Mouse (Mus musculus): Measurements from ENCODE around the gene Ntng1.

The Ntng1 gene

DNA sequence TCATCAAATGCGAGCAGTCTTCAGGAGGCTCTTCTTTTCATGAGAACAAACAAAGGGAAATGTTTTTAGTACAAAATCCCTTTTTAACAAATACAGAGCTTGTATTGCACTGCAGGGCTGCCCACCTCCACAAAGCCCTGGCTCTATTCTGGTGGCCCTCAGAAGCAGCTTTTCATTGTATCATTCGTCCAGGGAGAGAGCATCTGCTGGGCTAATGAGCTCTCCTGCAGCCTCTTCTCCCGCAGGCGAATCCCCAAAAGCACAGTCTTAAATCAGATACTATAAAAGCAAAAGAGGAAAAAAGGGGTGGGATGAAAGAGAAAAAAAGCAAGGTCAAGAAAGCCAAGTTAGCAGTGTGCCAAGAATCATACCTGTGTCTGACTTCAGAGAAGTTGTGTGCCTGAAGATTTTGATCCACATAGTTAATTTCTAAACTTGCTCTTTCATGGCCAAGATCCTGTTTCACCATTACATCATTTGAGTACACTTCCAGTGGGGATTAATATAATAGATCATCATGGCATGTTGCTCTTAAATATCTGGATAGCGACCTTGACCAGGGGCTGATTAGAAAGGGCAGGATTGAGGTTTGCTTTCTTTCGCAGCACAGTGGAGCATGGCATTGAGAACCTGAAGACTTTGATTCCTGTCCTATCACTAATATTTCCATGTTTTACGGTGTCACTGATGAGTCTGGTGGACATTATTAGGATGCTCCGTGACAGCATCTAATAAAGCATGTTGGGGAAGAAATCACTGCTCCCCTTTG lies 225.7 kb downstream of the Ntng1 start:
- DNase-seq, result no peak

DNA sequence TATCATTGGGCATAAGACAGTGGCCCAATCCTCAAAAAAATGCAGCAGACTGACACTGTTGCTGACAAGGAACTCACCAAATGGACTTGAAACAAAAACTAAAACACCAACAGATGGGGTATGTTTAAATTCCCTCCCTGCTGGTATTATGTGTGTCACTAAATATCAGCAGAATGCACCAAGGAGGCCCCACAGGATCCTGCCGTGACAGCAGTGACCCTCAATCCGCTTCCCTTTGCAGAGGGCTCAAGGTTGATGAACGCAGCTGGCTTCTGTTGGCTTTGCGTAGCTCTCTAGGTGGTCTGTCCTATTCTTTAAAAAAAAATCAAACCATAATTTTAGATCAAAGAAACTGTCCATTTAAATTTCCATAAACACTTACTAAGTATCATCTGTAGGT lies 226.7 kb downstream of the Ntng1 start:
- no peak for DNase-seq

DNA sequence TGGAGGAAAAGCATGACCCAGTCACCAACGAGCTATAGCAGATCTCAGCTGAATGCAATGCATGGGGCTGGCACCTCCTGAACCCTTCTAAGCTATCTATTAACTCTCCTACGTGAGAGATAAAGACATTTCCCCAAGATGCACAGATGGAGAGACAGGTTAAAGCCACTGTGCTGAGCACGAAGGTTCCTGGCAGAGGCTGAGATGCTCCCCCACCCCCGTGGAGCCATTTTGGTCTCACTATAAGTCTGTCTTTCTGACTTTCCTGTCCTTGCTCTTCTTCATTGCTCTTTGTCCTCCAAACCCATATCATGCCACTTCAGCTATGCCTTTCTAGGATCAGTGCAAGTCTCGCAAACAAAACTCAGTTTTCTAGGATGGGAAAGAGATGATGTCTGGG lies 229.6 kb downstream of the Ntng1 start:
- DNase-seq, result no peak

DNA sequence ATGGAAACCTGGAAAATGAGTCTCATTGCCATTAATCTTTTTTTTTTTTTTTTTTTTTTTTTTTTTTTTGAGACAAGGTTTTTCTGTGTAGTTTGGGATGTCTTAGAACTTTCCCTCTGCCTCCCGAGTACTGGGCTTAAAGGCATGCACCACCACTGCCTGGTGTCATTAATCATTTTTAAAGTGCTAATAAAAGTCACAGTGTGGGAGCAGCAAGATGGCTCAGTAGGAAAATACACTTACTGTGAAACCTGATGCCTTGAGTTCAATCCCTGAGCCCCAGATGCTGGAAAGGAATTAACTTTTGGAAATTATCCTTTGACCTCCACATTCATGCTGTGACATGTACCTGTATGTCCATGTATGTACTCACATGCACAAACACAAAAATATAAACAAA lies 253.2 kb downstream of the Ntng1 start:
- DNase-seq, result no peak

DNA sequence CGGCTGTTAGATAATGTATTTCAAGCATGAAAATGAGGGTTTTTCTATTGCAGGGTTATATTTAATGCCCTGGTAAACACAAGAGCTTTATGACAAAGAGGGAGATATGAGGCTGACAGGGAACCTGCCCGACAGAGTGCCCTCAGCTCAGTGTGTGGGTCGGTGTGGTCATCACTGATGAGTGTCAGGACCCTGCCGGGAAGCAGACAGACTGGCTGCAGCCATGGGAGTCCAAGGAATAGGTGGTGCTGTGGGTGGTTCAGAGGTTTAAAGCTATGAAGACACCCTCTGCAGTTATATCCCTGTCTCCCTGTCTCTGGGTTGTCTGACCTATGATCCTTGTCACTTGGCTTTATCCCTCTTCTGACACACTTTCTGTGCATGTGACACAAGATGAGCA lies 258.1 kb downstream of the Ntng1 start:
- no peak for DNase-seq

DNA sequence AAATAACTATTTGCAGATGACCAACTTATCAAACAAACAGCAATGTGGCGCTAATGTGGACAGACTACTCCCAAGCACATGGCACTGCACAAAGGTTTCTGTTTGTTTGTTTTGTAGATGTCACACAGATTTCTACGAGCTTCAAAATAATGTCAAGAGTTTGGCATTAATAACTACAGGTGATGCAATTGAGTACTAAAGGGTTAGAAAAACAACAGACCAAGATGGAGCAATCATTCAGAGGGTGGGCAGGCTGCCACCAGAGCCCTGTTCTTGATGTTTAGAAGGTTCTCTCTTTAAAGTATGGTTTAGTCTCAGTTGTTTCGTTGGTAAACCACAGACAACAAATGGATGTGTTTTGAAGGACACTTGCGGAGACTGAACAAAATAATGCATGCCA lies 264.8 kb downstream of the Ntng1 start:
- DNase-seq, result no peak

DNA sequence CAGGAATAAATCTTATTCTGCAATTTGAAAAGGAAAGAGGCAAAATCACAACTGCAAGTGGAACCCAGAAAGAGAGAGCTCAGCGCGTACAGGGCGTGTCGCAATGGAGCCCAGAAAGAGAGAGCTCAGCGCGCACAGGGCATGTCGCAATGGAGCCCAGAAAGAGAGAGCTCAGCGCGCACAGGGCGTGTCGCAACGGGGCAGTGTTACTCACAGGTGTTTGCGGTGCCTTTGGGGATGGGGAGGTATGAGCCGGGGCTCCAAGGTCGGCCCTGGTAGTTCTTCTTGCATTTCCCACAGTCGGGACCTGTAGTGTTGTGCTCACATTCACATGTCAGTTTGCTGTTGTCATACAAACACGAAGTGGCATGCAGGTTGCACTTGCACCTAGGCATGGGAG lies 271.8 kb downstream of the Ntng1 start:
- no peak for DNase-seq

DNA sequence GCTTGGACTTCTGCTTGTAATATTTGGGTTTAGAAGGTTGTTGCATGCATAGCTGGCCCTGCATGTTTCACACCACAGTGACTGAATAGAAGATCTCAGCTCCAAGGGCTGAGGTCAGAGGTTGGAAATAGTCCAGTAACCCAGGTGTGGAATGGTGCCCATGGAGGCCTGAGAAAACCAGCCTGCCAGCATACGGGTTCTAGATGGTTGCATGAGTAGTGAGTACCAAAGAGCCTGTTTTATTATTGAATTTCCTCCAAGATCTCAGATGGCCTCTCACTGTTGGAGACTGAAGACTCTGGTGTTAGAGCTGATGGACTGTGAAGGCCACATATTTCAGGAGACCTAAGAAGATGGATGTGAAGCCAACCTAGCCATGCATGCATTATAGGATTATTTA lies 285.5 kb downstream of the Ntng1 start:
- no peak for DNase-seq

DNA sequence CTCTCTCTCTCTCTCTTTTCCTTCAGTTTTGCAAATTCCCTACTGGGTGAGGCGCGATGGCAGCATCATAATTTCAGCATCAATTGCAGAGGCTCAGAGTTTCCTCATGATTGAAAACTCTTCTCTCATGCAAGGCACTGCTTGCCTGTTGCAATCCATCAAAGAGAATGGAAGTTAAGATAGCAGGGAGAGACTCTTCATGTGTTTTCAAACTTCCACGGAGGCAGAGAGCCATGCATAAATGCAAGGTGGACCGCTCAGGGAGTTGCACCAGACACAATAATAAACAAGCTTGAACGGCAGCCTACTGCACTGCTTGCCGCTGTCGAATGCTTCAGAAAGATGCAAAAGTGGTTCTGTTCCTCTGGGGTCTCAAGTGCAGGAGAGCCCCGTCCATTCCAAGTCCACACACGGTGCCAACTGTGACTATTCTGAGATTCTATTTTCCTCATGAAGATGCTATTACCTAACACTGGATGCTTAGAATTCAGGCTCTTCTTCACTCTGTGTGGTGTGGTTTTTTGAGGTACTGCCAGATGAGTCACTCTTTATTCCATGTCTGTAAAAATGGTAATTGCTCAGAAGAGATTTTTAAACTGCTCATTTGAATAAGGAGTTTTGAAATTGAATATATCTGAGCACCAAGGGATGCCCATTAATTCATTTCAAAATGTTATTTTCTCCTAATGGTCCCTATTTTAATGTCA lies 289.2 kb downstream of the Ntng1 start:
- DNase-seq, result no peak

DNA sequence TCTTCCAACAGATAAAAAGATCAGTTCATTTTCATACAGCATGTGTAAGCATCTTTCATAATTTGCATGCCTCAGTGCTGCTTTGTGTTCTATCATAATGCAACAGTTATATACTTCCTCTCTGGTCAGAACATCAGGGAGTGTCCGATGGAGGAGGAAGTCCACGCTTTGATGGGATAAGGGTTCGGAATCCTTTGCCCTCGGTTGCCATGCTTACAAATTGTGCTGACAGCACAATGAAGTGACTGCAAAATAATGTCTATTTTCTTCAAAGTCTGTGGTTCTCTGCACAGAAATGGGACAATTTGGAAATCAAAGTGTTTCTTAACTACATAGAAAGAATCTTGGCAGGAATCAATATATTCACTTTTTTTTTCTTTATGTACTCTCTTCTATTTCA lies 297.2 kb downstream of the Ntng1 start:
- no peak for DNase-seq

DNA sequence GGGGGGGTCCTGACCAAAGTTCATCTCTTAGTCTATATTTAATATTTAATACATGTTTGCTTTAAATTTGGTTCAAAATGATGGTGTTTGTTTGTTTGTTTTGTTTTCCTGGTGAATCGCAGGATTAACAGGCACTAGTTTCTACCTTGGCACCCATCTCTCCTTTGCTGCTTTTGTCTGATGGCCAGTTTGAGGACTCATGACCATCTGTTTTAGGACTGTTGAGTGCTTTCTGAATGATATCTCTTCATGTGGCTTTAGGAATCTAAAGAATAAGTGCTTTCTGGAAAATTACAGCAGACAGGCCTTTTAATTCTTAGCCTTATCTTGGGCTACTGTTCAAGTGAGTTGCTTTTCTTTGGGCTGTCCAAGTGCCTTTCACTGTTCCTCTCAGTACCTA lies 318.0 kb downstream of the Ntng1 start:
- DNase-seq, result no peak

DNA sequence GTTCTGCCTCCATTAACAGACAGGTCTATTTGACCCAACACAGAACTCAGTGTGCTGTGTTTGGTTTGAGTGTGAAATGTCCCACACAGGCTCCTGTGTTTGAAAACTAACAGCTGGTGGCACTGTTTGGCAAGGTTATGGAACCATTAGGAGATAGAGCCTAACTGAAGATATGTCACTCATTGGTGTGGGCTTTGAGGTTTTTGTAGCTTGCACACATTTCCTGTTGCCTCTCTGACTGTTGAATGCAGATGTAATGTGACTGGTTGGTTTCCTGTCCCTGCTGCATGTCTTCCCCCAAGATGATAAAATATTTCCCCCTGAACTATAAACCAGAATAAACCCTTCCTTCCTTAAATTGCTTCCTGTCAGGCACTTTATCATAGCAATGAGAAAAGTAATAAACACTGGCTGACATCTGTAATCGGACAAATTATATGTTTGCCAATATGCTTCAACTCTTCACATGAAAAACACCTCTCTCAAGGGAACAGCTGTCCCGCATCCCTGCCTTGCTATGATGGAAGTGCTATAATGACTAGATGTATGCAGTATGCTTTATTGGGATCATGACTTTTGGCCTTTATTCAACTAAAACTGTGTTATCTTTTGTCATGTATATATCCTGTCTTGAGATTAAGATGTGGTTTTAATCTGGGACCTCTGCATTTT lies 320.9 kb downstream of the Ntng1 start:
- no peak for DNase-seq

DNA sequence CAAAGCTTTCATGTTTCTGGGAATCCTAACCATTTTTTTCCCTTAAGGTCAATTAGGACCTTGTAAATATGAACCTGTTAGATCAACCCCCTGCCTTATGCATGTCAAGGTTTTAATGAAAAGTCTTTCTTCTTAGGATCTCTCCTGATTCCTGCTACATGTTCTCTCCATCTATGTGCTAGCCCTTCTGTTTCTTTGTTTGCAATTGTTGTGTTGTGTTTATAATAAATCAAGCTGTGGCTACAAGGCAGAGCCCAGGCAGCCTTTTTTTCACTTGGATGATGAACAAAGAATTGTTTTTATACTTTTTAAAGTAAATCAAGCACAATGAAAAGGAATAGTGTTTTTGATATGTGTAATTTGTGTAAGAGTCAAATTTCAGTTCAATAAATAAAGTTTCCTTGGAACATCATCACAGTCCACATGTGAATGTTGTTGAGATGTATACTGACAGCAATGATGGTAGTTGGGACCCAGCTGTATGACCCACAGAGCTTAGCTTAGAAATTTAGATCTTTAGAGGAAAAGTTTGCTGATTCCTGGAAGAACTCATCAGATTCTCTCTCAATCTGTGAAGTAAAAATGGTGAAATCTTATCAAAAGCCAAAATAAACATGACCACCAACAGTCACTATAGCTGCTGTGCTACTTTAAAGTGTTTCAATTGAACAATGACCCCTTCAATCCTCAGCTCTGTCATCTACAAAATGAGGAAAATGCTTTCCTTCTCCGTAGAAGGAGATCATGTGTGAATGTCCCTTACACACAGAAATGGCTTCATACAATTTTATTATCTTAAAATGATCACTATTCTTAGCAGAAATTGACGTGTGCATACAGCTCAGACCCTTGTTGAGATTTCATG lies 324.8 kb downstream of the Ntng1 start:
- DNase-seq, result no peak

DNA sequence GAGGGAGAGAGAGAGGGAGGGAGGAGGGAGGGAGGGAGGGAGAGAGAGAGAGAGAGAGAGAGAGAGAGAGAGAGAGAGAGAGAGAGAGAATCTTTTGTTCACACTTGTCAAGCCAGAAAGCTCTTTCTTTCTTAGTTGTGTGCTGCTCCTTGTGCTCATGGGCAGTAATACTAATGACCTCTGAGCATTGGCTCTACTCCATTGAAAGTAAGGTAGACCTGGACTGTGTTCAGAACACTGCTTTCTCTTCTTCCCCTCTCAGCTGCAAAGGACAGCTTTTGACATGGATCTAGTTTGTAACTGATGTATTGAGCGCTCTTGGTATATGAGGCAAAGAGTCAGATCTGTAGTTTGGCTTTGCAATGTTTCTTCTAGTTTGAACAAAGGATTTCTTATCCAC lies 334.7 kb downstream of the Ntng1 start:
- no peak for DNase-seq

DNA sequence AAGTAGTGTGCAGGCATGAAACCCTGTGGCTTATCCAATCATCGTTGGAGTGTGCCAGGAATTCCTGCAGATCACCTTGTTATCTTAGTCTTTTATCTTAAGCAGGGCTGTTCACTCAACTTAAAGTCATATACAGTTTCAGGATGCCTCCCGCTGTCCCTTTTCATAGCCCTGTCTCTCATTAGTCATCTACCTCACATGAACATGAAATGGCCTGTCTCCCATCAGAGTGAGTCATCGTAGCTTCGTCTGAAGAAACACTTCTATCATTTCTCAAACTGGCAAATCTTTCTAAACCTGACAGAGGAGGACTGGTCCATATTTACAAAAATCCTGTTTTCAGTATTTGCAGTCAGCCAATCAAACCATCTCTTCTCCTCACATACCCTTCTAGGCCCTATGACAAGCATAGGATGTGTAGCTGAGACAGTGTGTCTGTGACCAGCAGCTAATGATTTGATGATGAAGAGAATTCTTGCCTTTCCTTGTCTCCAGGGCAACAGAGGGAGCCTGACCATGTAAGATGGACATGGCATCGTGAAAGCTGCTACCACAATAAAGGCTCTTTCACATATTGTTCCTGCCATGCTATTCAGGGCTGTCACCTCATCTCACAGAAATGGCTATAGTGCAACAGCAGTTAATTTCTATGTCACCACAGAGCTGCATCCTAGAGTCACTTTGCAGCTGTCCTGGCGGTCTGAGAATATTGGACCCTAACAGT lies 336.4 kb downstream of the Ntng1 start:
- no peak for DNase-seq

DNA sequence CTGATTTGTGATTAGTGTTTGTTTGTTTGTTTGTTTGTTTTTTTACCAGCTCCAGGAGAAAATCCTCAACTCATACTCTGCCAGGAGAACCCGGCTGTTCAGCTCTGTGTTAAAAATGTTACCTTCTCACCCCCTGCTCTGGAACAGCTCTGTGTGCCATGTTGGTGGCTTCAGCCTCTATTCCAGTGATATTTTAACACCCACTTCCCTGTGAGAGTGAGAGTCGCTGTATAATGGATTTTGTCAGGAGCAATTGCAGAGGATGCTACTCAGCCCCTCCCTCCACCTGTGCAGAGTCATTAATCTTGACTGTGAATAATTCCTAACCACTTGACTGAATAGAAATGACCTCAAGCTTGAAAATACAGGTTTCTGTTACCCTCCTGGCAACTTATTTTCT lies 339.7 kb downstream of the Ntng1 start:
- no peak for DNase-seq

DNA sequence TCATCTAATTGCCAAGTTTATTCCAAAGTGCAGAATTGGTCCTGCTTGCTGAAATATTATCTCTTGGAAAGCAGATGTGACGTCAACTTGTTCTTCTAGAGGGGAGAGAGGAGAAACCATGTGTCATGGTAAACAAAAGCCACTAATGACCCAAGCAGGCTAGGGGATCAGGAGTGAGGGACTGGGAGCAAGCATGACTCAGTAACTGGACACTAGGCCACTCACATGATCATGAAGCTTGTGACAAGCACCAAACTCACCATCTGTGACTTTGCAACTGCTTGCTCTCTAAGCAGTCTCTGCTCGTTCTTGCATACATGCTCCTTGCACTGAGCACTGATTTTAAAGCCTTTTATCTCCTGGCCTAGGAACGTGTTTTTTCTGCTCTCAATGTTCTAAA lies 340.2 kb downstream of the Ntng1 start:
- DNase-seq, result no peak

DNA sequence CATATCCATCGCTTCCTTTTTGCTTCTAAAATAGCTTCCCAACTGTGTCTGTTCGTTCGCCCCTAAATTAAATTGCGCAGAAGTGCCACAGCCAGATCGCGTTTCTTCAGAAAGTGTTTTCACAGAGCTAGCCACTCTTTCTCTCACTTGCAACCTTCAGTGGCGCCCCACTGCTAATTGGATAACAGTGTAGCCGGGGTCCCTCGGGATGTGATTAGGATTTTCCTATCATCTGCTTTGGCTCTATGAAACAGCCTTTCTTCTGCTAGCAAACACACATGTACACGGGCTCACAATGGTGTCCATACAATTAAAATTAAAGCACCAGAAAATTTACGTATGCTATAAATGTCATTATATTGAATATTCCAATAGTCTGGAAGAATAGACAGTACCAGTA lies 346.5 kb downstream of the Ntng1 start:
- no peak for DNase-seq

DNA sequence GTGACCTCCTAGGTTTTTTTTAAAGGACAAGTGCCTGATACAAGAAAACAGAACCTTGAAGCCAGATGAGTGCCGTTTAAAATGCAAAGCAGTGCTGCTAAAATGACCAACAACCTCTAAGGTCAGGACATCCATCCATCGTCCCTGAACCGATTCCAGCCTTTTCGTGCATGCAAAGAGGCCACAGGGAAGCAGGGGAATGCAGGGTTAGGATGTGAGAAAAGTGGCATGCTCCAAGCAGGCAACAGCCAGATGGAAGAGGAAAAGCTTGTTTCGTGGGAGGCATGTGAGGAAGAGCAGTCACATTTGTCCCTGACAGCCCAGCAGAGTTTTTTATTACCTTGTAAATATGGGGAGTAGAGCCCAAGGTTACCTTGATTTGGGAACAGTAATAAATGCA lies 360.6 kb downstream of the Ntng1 start:
- no peak for DNase-seq

DNA sequence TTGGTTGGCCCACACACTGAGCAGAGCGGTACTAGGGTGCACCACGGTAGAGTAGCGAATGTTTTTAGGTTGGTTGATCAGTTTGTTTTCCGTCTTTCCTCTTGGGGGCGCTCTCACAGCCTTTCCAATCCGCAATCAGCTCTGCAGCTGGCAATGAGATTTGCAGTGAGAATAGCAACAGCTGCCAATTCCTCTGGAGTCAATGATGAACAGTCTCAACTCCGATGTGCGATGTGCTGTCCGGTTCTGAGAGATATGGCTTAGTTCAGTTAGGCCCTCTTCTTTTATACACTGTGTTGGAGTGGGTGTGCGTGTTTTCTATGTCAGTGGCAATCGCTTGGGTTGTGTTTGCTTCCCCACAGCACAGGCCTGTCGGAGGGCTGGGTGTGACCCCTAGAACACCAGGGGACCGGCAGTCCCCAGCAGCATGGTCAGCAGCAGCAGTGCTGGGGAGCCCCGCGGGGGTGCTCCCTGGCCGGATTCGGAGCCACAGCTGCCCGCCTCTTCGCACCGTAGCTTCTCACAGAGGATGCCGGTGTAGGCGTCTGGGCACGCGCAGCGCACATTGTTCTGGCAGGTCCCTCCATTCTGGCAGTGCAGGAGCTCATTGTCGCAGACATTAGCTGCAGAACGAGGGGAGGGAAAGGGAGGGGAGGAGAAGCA lies 361.4 kb downstream of the Ntng1 start:
- no peak for DNase-seq

DNA sequence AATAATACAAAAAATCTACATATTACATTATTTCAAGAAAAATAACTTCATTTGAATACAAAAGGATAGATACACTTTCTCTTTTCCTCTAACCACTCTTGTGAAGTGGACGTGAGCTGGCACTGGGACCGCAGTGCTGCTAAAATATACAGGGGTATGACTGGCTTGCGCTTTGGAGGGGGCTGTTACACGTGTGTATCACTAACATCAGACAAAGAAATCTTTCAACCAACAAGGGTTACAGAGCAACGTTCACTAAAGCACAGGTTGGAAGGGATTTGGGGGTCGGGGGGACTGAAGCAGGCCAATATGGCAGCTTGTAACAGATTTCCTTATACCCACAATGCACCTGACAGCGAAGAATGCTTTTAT lies 361.9 kb downstream of the Ntng1 start:
- no peak for DNase-seq

DNA sequence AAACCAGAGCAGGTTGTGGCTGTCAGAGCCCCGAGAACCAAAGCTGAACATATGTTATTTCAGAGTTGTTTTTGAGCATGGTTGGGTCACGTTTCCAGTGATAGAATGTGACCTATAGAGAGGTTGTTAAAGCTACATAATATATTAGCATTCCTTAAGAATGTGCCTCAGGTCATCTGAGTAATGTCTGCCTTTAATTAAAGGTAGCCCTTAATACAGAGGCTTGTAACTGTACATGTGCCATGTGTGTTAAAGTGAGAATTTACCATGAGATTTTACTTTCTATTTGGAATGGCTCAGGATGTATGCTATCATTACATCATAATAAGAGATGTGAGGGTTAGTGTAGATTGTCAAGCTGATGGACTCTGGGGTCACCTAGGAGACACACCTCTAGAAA lies 368.6 kb downstream of the Ntng1 start:
- no peak for DNase-seq

Measured in B cell, adult 2 months (primary cell).